In genomic region chr7:112023601-112024445, GRCm38 (mm10) we compare ENCODE assay signal across 8 mouse cellular contexts. TPM values are rescaled to one million over a fixed set of nuclear protein-coding genes. Genes with fewer than 3 reads are reported as not detected.
DNase-seq lines count a peak whose midpoint lies in the region; ATAC-seq and TF ChIP-seq lines count a peak whose summit lies in the region.

No protein-coding gene starts in this region.

- peaks cover 52% of the 10 kb centered on the region for H3K79me2 ChIP-seq in MEL (ENCODE audit: control insufficient read depth, insufficient read depth, low read length, poor library complexity)

- peak overlapping the region; percentile 99 for H3K27ac ChIP-seq in layer of hippocampus, adult 2 months
- H3K27ac ChIP-seq in MEL (ENCODE audit: control insufficient read depth, low read depth, low read length), result peak overlapping the region; percentile 86
- H3K27ac ChIP-seq in hindbrain, embryonic 11.5 days (ENCODE audit: low read depth, low read length), result peak overlapping the region; percentile 98
- peak overlapping the region; percentile 97 for H3K27ac ChIP-seq in liver, postnatal 0 days (ENCODE audit: low read depth)

- DNase-seq in layer of hippocampus, adult 2 months (ENCODE audit: low spot score in 2 of 2), result peak in 1 of 2 experiments; percentile 17
- DNase-seq in layer of hippocampus, adult 8-10 months (ENCODE audit: low spot score in 2 of 2), result no peak
- peak; percentile 74 for DNase-seq in MEL (ENCODE audit: low read depth, low spot score)
- peak; percentile 40 for DNase-seq in embryo, embryonic 11.5 days (ENCODE audit: low read depth, low spot score)
- DNase-seq in hindbrain, embryonic 11.5 days (ENCODE audit: low spot score), result no peak
- no peak for DNase-seq in liver, postnatal 0 days
- DNase-seq in skeletal muscle tissue, adult 2 months (ENCODE audit: low read depth, low spot score), result peak; percentile 44
- DNase-seq in cerebellum, adult 9-11 months, result no peak

- no peaks in the 10 kb centered on the region for H3K9me3 ChIP-seq in MEL (replicated peaks; ENCODE audit: insufficient read depth, low read length)
- H3K9me3 ChIP-seq in hindbrain, embryonic 11.5 days (ENCODE audit: control insufficient read depth, low read length), result no peaks in the 10 kb centered on the region
- H3K9me3 ChIP-seq in liver, postnatal 0 days (ENCODE audit: low read length), result no peaks in the 10 kb centered on the region

- peaks cover 8 to 9% of the 10 kb centered on the region in 2 experiments for H3K4me1 ChIP-seq in MEL (ENCODE audit: control insufficient read depth in 1 of 2, insufficient read depth in 2 of 2, low read length in 2 of 2)
- no peaks in the 10 kb centered on the region for H3K4me1 ChIP-seq in hindbrain, embryonic 11.5 days (replicated peaks; ENCODE audit: control insufficient read depth, insufficient read depth, low read length)
- peaks cover 30% of the 10 kb centered on the region for H3K4me1 ChIP-seq in liver, postnatal 0 days (ENCODE audit: insufficient read depth)

- peak overlapping the region; percentile 97 for H3K4me3 ChIP-seq in layer of hippocampus, adult 2 months
- peak overlapping the region; percentile 74 to 95 for H3K4me3 ChIP-seq in MEL (ENCODE audit: control insufficient read depth in 1 of 2, insufficient read depth in 1 of 2, low read depth in 2 of 2, low read length in 2 of 2)
- peak overlapping the region; percentile 97 for H3K4me3 ChIP-seq in hindbrain, embryonic 11.5 days (ENCODE audit: low read depth, low read length)
- peak overlapping the region; percentile 97 for H3K4me3 ChIP-seq in liver, postnatal 0 days (ENCODE audit: low read depth, low read length)

- peaks cover 0 to 24% of the 10 kb centered on the region in 2 experiments; a peak in 2 of 4 replicates for H3K36me3 ChIP-seq in MEL (ENCODE audit: control insufficient read depth in 1 of 2, insufficient read depth in 2 of 2, low read length in 2 of 2)
- no peaks in the 10 kb centered on the region for H3K36me3 ChIP-seq in hindbrain, embryonic 11.5 days (ENCODE audit: control insufficient read depth, insufficient read depth, low read length)
- H3K36me3 ChIP-seq in liver, postnatal 0 days (replicated peaks; ENCODE audit: insufficient read depth, low read length), result no peaks in the 10 kb centered on the region

- under 1% methylated on average over 45 of the region's 58 CpGs for WGBS in hindbrain, embryonic 11.5 days
- WGBS in liver, postnatal 0 days (ENCODE audit: insufficient replicate concordance), result under 1% methylated on average over 53 of the region's 58 CpGs

- ATAC-seq in hindbrain, embryonic 11.5 days (ENCODE audit: low FRiP score), result peak; percentile 85
- ATAC-seq in liver, postnatal 0 days, result peak; percentile 79

- no peak for TF ChIP-seq RAD21 in MEL (IDR thresholded peaks at IDR 0.05; ENCODE audit: low read depth, low read length)

- H3K27me3 ChIP-seq in MEL (ENCODE audit: control insufficient read depth in 1 of 2, insufficient read depth in 2 of 2, low read length in 2 of 2), result no peaks in the 10 kb centered on the region
- H3K27me3 ChIP-seq in hindbrain, embryonic 11.5 days (ENCODE audit: control insufficient read depth, insufficient read depth, low read length), result no peaks in the 10 kb centered on the region
- H3K27me3 ChIP-seq in liver, postnatal 0 days (ENCODE audit: insufficient read depth, low read length), result no peaks in the 10 kb centered on the region

- no peak for TF ChIP-seq EP300 in MEL (IDR thresholded peaks at IDR 0.05; ENCODE audit: low read depth in 1 of 2, low read length in 2 of 2)
- no peak for TF ChIP-seq EP300 in liver, postnatal 0 days (IDR thresholded peaks at IDR 0.05; ENCODE audit: low read depth)

- H3K4me2 ChIP-seq in hindbrain, embryonic 11.5 days (replicated peaks; ENCODE audit: low read depth, low read length), result peak overlapping the region; percentile 72
- peak overlapping the region; percentile 98 for H3K4me2 ChIP-seq in liver, postnatal 0 days (ENCODE audit: low read depth, low read length)

- TF ChIP-seq CTCF in layer of hippocampus, adult 2 months (conservative IDR thresholded peaks at IDR 0.05), result no peak
- no peak for TF ChIP-seq CTCF in MEL (IDR thresholded peaks at IDR 0.05 in 2 of 3, conservative IDR thresholded peaks at IDR 0.05 in 1 of 3; ENCODE audit: control insufficient read depth in 1 of 3, insufficient read depth in 1 of 3, low read depth in 2 of 3, low read length in 3 of 3, poor library complexity in 1 of 3, severe bottlenecking in 1 of 3)
- no peak for TF ChIP-seq CTCF in liver, postnatal 0 days (IDR thresholded peaks at IDR 0.05; ENCODE audit: low read depth)

- peak overlapping the region; percentile 90 for H3K9ac ChIP-seq in MEL (ENCODE audit: control insufficient read depth, low read depth, low read length, poor library complexity, severe bottlenecking)
- peak overlapping the region; percentile 99 for H3K9ac ChIP-seq in hindbrain, embryonic 11.5 days (ENCODE audit: low read depth, low read length)
- peak overlapping the region; percentile 98 for H3K9ac ChIP-seq in liver, postnatal 0 days (replicated peaks)

- peak in 1 of 2 experiments; percentile 55; a peak in 1 of 4 replicates for TF ChIP-seq POLR2A in MEL (IDR thresholded peaks at IDR 0.05; ENCODE audit: control insufficient read depth in 1 of 2, insufficient read depth in 1 of 2, low read depth in 1 of 2, low read length in 2 of 2, poor library complexity in 1 of 2)

TF ChIP-seq in MEL, 35 proteins besides CTCF, POLR2A, EP300 and RAD21:
- TF ChIP-seq NRF1 (IDR thresholded peaks at IDR 0.05; ENCODE audit: insufficient read depth, low read depth, low read length, poor library complexity, severe bottlenecking) (no peak), BHLHE40 (IDR thresholded peaks at IDR 0.05; ENCODE audit: borderline replicate concordance, low read depth, low read length) (no peak), HCFC1 (IDR thresholded peaks at IDR 0.05; ENCODE audit: low read depth, low read length) (no peak), UBTF (IDR thresholded peaks at IDR 0.05; ENCODE audit: borderline replicate concordance, insufficient read depth, low read depth, low read length) (no peak), USF1 (IDR thresholded peaks at IDR 0.05; ENCODE audit: low read depth, low read length) (no peak), MAZ (IDR thresholded peaks at IDR 0.05; ENCODE audit: low read depth, low read length) (0 out of 2 replicates have a peak, but pooled peaks have one; percentile 4), SIN3A (IDR thresholded peaks at IDR 0.05; ENCODE audit: low read length) (0 out of 2 replicates have a peak, but pooled peaks have one; percentile 21), USF2 (IDR thresholded peaks at IDR 0.05; ENCODE audit: borderline replicate concordance in 1 of 2, insufficient read depth in 1 of 2, low read depth in 1 of 2, low read length in 2 of 2) (no peak), NELFE (IDR thresholded peaks at IDR 0.05; ENCODE audit: low read depth, low read length) (peak; percentile 35; the same call in 1 of the 2 replicates), MAFK (IDR thresholded peaks at IDR 0.05; ENCODE audit: borderline replicate concordance, low read depth, low read length) (no peak), ZKSCAN1 (IDR thresholded peaks at IDR 0.05; ENCODE audit: low read depth, low read length) (no peak), MAX (IDR thresholded peaks at IDR 0.05; ENCODE audit: low read length) (0 out of 2 replicates have a peak, but pooled peaks have one; percentile 19), GATA1 (IDR thresholded peaks at IDR 0.05; ENCODE audit: low read depth, low read length) (no peak), TBP (IDR thresholded peaks at IDR 0.05; ENCODE audit: low read depth, low read length) (peak; percentile 40; the same call in 1 of the 2 replicates), MXI1 (IDR thresholded peaks at IDR 0.05; ENCODE audit: low read depth, low read length) (peak; percentile 17), JUND (IDR thresholded peaks at IDR 0.05; ENCODE audit: low read depth, low read length) (no peak), ZC3H11A (IDR thresholded peaks at IDR 0.05; ENCODE audit: low read depth, low read length) (no peak), CHD1 (IDR thresholded peaks at IDR 0.05; ENCODE audit: low read depth, low read length) (no peak; the same call in 1 of the 2 replicates), ZNF384 (IDR thresholded peaks at IDR 0.05; ENCODE audit: low read depth, low read length) (no peak), CHD2 (IDR thresholded peaks at IDR 0.05; ENCODE audit: low read length) (no peak), TCF12 (IDR thresholded peaks at IDR 0.05; ENCODE audit: low read depth, low read length) (no peak), GABPA (IDR thresholded peaks at IDR 0.05; ENCODE audit: low read depth, low read length) (no peak)
TF ChIP-seq in MEL: peak in this region for 6.

RNA-seq across cellular contexts. Expression of gene Usp47, which starts 0.5 kb away (rescaled TPM):
- total RNA-seq in layer of hippocampus, adult 2 months (2021), result 10 to 100 TPM; 65.3 to 66.9 TPM
- 10 to 100 TPM; 63.3 to 69.2 (median 66.6) TPM for total RNA-seq in layer of hippocampus, adult 8-10 months (2022)
- total RNA-seq in MEL (2012; rRNA removed), result 47.8 and 51.1 TPM in 2 replicates
- polyA plus RNA-seq in MEL (2012; ENCODE audit: insufficient read depth in 1 of 2, insufficient read length in 2 of 2, low read depth in 1 of 2, low replicate concordance in 2 of 2, missing spikeins in 1 of 2), result 100 to 1,000 TPM in 1 of 2 experiments, 10 to 100 TPM in 1; 37.3 to 122 TPM
- polyA plus RNA-seq in hindbrain, embryonic 11.5 days (2014; fragmentation: Nextera tagmentation; extraction: Ambion mirVana), result 94.4 and 108 TPM in 2 replicates
- 12.5 and 14.4 TPM in 2 replicates for polyA plus RNA-seq in liver, postnatal 0 days (2015; fragmentation: Nextera tagmentation; extraction: Ambion mirVana)

Comparison
In these comparisons a context has a peak if more than half of its experiments do, and no peak if none do; other contexts are left out.
1. DNase-seq: peak in MEL (single experiment), embryo, embryonic 11.5 days (single experiment) and skeletal muscle tissue, adult 2 months (single experiment); none in layer of hippocampus, adult 8-10 months (0 of 2), hindbrain, embryonic 11.5 days (single experiment), liver, postnatal 0 days (single experiment) and cerebellum, adult 9-11 months (single experiment).
2. Peak in every context shown above with its lines, with median percentiles within 50 percentile points of each other: H3K27ac ChIP-seq, H3K4me3 ChIP-seq and H3K9ac ChIP-seq.